In genomic region chr16:20160130-20160529, GRCm38 (mm10) we compare ENCODE assay signal across 15 mouse cellular contexts. TPM values are rescaled to one million over a fixed set of nuclear protein-coding genes. Genes with fewer than 3 reads are reported as not detected.
DNase-seq lines count a peak whose midpoint lies in the region; TF ChIP-seq lines count a peak whose summit lies in the region.
"Had no signal": no experiment of that assay in that cellular context is flagged by ENCODE, and none has a peak within 500 bp of the region (broad histone marks: within the 10 kb centered on the region; RNA-seq: fewer than 3 reads in every experiment).

No protein-coding gene starts in this region.

- TF ChIP-seq CTCF in layer of hippocampus, adult 2 months (conservative IDR thresholded peaks at IDR 0.05): peak; percentile 56
- TF ChIP-seq CTCF in MEL (IDR thresholded peaks at IDR 0.05 in 2 of 3, conservative IDR thresholded peaks at IDR 0.05 in 1 of 3; ENCODE audit: control insufficient read depth in 1 of 3, insufficient read depth in 1 of 3, low read depth in 2 of 3, low read length in 3 of 3, poor library complexity in 1 of 3, severe bottlenecking in 1 of 3): peak in 2 of 3 experiments; percentile 15 to 43; a peak in 3 of 6 replicates

- no peak overlapping the region for H3K9ac ChIP-seq in MEL (ENCODE audit: control insufficient read depth, low read depth, low read length, poor library complexity, severe bottlenecking)
- H3K9ac ChIP-seq: heart, embryonic 15.5 days; hindbrain, embryonic 12.5 days; neural tube, embryonic 15.5 days had no signal

- no peaks in the 10 kb centered on the region for H3K27me3 ChIP-seq in MEL (ENCODE audit: control insufficient read depth in 1 of 2, insufficient read depth in 2 of 2, low read length in 2 of 2)
- H3K27me3 ChIP-seq: heart, embryonic 15.5 days; hindbrain, embryonic 12.5 days; neural tube, embryonic 15.5 days had no signal

- H3K79me2 ChIP-seq in MEL (ENCODE audit: control insufficient read depth, insufficient read depth, low read length, poor library complexity): no peaks in the 10 kb centered on the region

- H3K27ac ChIP-seq in layer of hippocampus, adult 2 months: no peak overlapping the region
- H3K27ac ChIP-seq in MEL (ENCODE audit: control insufficient read depth, low read depth, low read length): no peak overlapping the region
- H3K27ac ChIP-seq: heart, embryonic 15.5 days; hindbrain, embryonic 12.5 days; neural tube, embryonic 15.5 days had no signal

- TF ChIP-seq RAD21 in MEL (IDR thresholded peaks at IDR 0.05; ENCODE audit: low read depth, low read length): peak; percentile 49

- DNase-seq in layer of hippocampus, adult 2 months (ENCODE audit: low spot score in 2 of 2): no peak
- no peak for DNase-seq in layer of hippocampus, postnatal 36 days
- DNase-seq in thymus, postnatal 25 days: peak; percentile 27
- no peak for DNase-seq in thymus, postnatal 10 days (ENCODE audit: low spot score in 2 of 2)
- peak; percentile 46 for DNase-seq in MEL (ENCODE audit: low read depth, low spot score)
- no peak for DNase-seq in cerebellum, postnatal 14 days
- DNase-seq in gastrocnemius, adult 18-20 months (ENCODE audit: low spot score): no peak
- DNase-seq: adrenal gland, postnatal 10 days; cerebellum, adult 8-10 months; gastrocnemius, postnatal 36 days; kidney, adult 9 months had no signal

- no peaks in the 10 kb centered on the region for H3K4me1 ChIP-seq in MEL (ENCODE audit: control insufficient read depth in 1 of 2, insufficient read depth in 2 of 2, low read length in 2 of 2)
- H3K4me1 ChIP-seq: heart, embryonic 15.5 days; hindbrain, embryonic 12.5 days; neural tube, embryonic 15.5 days had no signal

- peaks cover 0 to 20% of the 10 kb centered on the region in 2 experiments; a peak in 2 of 4 replicates for H3K36me3 ChIP-seq in MEL (ENCODE audit: control insufficient read depth in 1 of 2, insufficient read depth in 2 of 2, low read length in 2 of 2)

- H3K9me3 ChIP-seq in MEL (replicated peaks; ENCODE audit: insufficient read depth, low read length): no peaks in the 10 kb centered on the region
- H3K9me3 ChIP-seq: heart, embryonic 15.5 days; neural tube, embryonic 15.5 days had no signal

- no peak for TF ChIP-seq EP300 in MEL (IDR thresholded peaks at IDR 0.05; ENCODE audit: low read depth in 1 of 2, low read length in 2 of 2)

- no peak overlapping the region for H3K4me3 ChIP-seq in layer of hippocampus, adult 2 months
- H3K4me3 ChIP-seq in MEL (ENCODE audit: control insufficient read depth in 1 of 2, insufficient read depth in 1 of 2, low read depth in 2 of 2, low read length in 2 of 2): no peak overlapping the region
- H3K4me3 ChIP-seq: erythroblast, embryonic 14.5 days; heart, embryonic 15.5 days; hindbrain, embryonic 12.5 days; neural tube, embryonic 15.5 days had no signal

- TF ChIP-seq POLR2A in MEL (IDR thresholded peaks at IDR 0.05; ENCODE audit: control insufficient read depth in 1 of 2, insufficient read depth in 1 of 2, low read depth in 1 of 2, low read length in 2 of 2, poor library complexity in 1 of 2): no peak

TF ChIP-seq in MEL, 35 proteins besides CTCF, POLR2A, EP300 and RAD21:
- TF ChIP-seq HCFC1 (IDR thresholded peaks at IDR 0.05; ENCODE audit: low read depth, low read length): no peak
- TF ChIP-seq TAL1 (IDR thresholded peaks at IDR 0.05; ENCODE audit: low read length): no peak
- TF ChIP-seq SMC3 (IDR thresholded peaks at IDR 0.05; ENCODE audit: low read depth, low read length): peak; percentile 50
- TF ChIP-seq BHLHE40 (IDR thresholded peaks at IDR 0.05; ENCODE audit: borderline replicate concordance, low read depth, low read length): no peak
- no peak for TF ChIP-seq UBTF (IDR thresholded peaks at IDR 0.05; ENCODE audit: borderline replicate concordance, insufficient read depth, low read depth, low read length)

RNA-seq across cellular contexts. Expression of gene Yeats2, which starts 19.3 kb away (rescaled TPM):
- 10 to 100 TPM; 38.7 to 42.3 TPM for total RNA-seq in layer of hippocampus, adult 2 months (2021)
- total RNA-seq in layer of hippocampus, postnatal 36 days (2021): 10 to 100 TPM; 36.4 to 45.5 TPM
- 12.7 and 13.3 TPM in 2 replicates for total RNA-seq in MEL (2012; rRNA removed)
- polyA plus RNA-seq in MEL (2012; ENCODE audit: insufficient read depth in 1 of 2, insufficient read length in 2 of 2, low read depth in 1 of 2, low replicate concordance in 2 of 2, missing spikeins in 1 of 2): 10 to 100 TPM in 1 of 2 experiments, not detected in 1; 23.2 TPM
- total RNA-seq in gastrocnemius, adult 18-20 months (2021): 1 to 10 TPM; 3.3 to 3.7 TPM

Comparison
In these comparisons a context has a peak if more than half of its experiments do, and no peak if none do; other contexts are left out.
1. DNase-seq: peak in thymus, postnatal 25 days (single experiment) and MEL (single experiment); none in layer of hippocampus, adult 2 months (0 of 2), layer of hippocampus, postnatal 36 days (0 of 2), thymus, postnatal 10 days (0 of 2), cerebellum, postnatal 14 days (0 of 2) and gastrocnemius, adult 18-20 months (single experiment).